Mouse (Mus musculus) urinary bladder, adult 18-20 months (tissue): ENCODE measurements around the gene Ada.
A peak's percentile ranks its signal among the peaks of the same experiment; 100 is the strongest.
"Not testable (repeated sequence)": the region's sequence is repeated elsewhere in the genome, so short reads cannot be mapped to it uniquely, and the experiment has no call there.

ENCODE experiments used
- DNase-seq, 2 experiments: peaks; one replicate each; pipeline ENCODE4 v3.0.0; 2022; ENCODE audit warnings: low spot score in 2 of 2, mixed read lengths in 2 of 2

Gene Ada

DNA sequence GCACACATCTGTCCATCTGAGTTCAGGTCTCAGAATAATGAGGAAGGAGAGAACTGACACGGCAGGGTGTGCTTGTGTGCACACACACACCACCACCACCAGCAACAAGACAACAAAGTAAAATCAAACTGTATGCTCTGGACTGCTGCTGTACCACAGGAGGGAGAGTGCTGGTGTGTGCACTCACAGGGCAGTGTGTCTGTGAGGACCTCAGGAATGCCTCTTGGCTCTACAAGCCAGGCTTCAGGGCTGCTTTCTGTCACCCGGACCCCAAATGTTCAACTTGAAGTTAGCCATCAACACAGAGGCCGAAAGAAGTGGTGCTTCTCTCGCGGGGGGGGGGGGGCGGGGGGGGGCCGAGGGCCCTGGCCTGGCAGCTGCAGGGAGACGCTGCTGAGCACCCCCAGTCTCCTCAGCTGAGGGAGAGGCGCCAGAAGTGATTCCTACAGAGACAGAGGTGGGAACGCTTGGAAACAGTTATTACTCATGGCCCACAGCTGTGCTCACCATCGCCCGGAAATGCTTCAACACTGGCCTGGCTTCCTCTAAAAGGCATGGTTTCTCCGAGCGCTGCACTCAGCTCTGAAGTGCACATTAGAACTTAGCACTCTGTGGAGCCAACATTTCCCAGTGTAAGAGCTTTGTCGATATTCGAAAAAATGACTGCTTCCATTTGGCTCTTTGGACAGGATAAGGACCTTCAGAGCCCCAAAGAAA lies 52.1 kb downstream of the Ada start:
- DNase-seq = no peak

GRCm38 (mm10) chr2:163696763-163697162 lies 53.3 kb downstream of the Ada start:
- DNase-seq = no peak

- no peak for DNase-seq
Observed at GRCm38 (mm10) chr2:163693716-163694314, 56.2 kb downstream of the Ada start.

GRCm38 (mm10) chr2:163692873-163693612 lies 57.0 kb downstream of the Ada start:
- DNase-seq = no peak

GRCm38 (mm10) chr2:163691846-163692605 lies 58.0 kb downstream of the Ada start:
- DNase-seq = no peak

DNA sequence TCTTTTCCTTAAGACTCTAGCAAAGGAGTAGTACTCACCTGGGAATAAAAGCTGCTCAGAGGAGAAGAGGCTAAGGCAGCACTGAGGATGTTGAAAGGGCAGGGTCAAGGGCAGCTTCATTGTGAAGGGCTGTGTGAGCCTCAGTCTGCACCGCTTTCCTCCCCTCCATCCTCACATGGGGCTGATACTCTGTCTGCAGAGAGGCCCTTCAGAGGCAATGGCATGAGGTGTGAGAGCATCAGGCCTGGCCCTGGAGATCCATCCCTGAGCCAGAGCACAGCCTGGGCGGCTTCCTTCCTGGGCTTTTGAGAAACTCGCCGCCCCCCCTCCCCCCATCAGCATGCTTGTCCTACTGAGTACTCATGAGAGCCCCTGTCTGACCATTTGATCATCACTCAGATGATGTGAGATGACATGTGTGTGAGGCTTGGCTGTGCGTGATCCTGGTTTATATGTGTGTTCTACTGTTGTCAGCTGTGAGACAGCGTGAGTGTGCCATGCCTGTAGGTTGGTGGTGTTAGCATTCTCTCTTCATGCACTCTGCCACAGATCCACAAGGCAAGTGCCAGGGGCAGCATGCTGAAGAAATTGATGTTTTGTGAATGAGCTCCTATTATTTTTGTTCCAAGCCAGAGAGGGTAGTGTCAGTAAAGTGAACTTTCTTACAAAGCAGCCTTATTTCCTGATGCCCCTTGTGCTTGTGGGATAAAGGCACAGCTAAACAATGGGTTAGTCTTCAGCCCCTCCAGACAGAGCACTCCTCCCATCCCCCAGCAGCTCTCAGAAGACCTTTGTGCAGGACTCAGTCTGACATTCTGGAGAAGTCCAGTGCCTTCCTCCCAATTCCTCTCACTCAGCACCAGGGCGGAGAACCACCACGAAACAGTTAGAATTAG lies 59.4 kb downstream of the Ada start:
- no peak for DNase-seq

GRCm38 (mm10) chr2:163689771-163690170 lies 60.3 kb downstream of the Ada start:
- DNase-seq = no peak

GRCm38 (mm10) chr2:163688377-163688776 lies 61.7 kb downstream of the Ada start:
- DNase-seq = not testable (repeated sequence)

DNA sequence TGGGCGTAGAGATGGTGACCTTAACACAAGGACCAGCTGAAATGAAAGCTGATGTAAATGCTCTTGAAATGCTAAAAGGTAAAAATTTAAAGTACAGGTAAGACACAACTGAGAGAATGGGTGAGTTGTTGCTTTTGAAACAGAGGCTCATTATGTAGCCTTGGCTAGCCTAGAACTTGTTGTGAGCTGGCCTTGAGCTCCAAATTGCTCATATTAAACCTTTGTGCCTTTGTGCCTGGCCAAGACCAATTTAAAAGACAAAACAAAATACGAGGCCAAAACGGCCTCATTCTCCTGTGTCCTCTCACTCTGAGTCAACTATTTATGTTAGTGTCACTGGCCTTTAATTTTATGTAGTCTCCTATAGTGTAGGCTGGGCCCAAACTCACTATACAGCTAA lies 63.2 kb downstream of the Ada start:
- DNase-seq = no peak

- no peak for DNase-seq
Observed at GRCm38 (mm10) chr2:163686233-163686632, 63.8 kb downstream of the Ada start.

DNA sequence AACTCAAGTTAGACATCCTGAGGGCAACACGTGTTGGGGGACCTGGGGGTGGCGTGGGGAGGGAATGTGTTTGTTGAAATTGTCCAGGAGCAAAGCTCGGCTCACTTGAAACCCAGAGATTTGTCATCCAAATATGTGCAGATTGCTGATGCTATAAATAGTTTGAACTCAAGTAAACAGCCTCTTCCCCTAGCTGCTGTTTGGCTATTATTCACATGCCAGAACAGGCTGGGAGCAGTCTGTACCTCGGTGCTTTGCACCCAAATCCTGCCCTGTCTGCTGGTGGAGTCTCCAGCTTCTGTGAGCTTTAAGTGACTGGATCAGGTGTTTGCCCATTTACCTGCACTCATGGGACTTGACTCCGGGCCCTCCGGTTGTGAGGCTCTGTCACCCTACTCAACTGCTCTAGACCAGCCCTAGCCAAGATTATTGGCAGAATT lies 64.3 kb downstream of the Ada start:
- DNase-seq = peak; percentile 23 to 54

- DNase-seq = no peak
Observed at GRCm38 (mm10) chr2:163685287-163685686, 64.8 kb downstream of the Ada start.

GRCm38 (mm10) chr2:163682344-163682743 lies 67.7 kb downstream of the Ada start:
- DNase-seq = no peak

GRCm38 (mm10) chr2:163676745-163677144 lies 73.3 kb downstream of the Ada start:
- no peak for DNase-seq
